Mouse (Mus musculus) small intestine, adult 2 months (tissue): Measurements from ENCODE around the gene Cnih3. TPM values are rescaled to one million over a fixed set of nuclear protein-coding genes. Genes with fewer than 3 reads are reported as not detected.

Experiments
- H3K27ac ChIP-seq: fragments of 200-500 bp; 2 replicates; pipeline ENCODE4 v1.5.1; 2012; ENCODE audit warnings: low read depth, low read length, control low read depth, inconsistent platforms; ENCODE audit not compliant: insufficient read depth
- H3K27me3 ChIP-seq: fragments of 200-500 bp; 2 replicates; pipeline ENCODE4 v1.6.1; 2012; ENCODE audit warnings: mild to moderate bottlenecking, moderate library complexity, low read length, inconsistent platforms; ENCODE audit not compliant: control insufficient read depth, insufficient read depth
- H3K36me3 ChIP-seq: fragments of 200-500 bp; 2 replicates; pipeline ENCODE4 v1.6.1; 2012; ENCODE audit warnings: mild to moderate bottlenecking, low read length, control low read depth, inconsistent platforms; ENCODE audit not compliant: control insufficient read depth, insufficient read depth
- H3K4me1 ChIP-seq: fragments of 200-500 bp; 2 replicates; pipeline ENCODE4 v1.6.1; 2012; ENCODE audit warnings: low read length, inconsistent platforms, mixed read lengths; ENCODE audit not compliant: control insufficient read depth, insufficient read depth, insufficient read length
- H3K4me3 ChIP-seq: fragments of 200-500 bp; 2 replicates; pipeline ENCODE4 v1.5.1; 2012; ENCODE audit warnings: low read depth, mild to moderate bottlenecking, control low read depth, inconsistent platforms, low read length, moderate library complexity
- CTCF ChIP-seq: fragments of 200-500 bp; IDR thresholded peaks from 2 replicates; pipeline ENCODE4 v1.5.1; 2012; ENCODE audit warnings: low read depth, mild to moderate bottlenecking, control low read depth, inconsistent platforms, low read length, moderate library complexity, mixed read lengths; ENCODE audit not compliant: insufficient replicate concordance, insufficient read length; ENCODE audit errors: extremely low read depth
- POLR2A ChIP-seq: fragments of 200-500 bp; IDR thresholded peaks from 2 replicates; pipeline ENCODE4 v1.6.1; 2012; ENCODE audit warnings: low read depth, mild to moderate bottlenecking, control low read depth, inconsistent platforms, low read length, moderate library complexity
- WGBS: fragments of 180-500 bp; shearing (Covaris S2); methylation state at CpG from one replicate; pipeline ENCODE4 v1.1.7; 2018; 5-methylcytosine and 5-hydroxymethylcytosine counted together
- polyA plus RNA-seq: library from polyadenylated mRNA; depleted of rRNA; stranded (reverse); fragments of >200 nt; gene quantifications from 2 replicates; pipeline ENCODE4 v1.2.3, GENCODE M21; 2012

Gene Cnih3
- polyA plus RNA-seq, 1 experiment = 0.08 TPM

DNA sequence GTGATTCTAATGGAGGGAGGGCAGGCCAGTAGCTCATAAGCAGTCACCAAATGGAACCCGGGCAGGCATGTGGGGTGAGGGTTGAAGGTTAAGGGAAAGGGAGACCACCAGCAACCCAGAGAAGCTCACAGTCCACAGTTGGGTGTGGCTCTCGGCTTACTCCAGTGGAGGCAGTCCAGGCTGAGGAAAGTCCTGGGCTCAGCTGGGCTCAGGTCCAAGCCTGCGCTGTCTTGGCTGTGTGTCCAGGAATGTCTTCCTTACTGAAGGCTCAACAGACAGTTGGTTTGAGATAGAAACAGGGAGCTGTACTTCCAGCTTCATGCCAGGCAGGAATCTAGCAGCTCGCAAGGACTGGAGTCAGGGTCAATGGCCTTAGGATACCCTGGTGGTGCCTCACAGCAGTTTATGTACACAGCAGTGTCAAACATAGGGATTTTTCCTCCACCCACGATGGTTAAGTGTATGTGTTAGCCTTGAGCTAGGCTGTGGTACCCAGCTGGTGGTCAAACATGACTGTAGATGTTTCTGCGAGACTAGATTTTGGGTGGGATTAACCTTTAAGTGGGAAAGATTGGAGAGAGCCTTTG lies 65.6 kb downstream of the Cnih3 start:
- Histone ChIP-seq H3K4me3 (no peak overlapping the region), H3K27ac (no peak overlapping the region), H3K4me1 (peaks cover 3% of the 10 kb centered on the region; the same call in 1 of the 2 replicates), H3K36me3 (no peaks in the 10 kb centered on the region), H3K27me3 (no peaks in the 10 kb centered on the region)
- 26% methylated on average over 6 of the region's 6 CpGs for WGBS
- TF ChIP-seq POLR2A (no peak), CTCF (no peak)

DNA sequence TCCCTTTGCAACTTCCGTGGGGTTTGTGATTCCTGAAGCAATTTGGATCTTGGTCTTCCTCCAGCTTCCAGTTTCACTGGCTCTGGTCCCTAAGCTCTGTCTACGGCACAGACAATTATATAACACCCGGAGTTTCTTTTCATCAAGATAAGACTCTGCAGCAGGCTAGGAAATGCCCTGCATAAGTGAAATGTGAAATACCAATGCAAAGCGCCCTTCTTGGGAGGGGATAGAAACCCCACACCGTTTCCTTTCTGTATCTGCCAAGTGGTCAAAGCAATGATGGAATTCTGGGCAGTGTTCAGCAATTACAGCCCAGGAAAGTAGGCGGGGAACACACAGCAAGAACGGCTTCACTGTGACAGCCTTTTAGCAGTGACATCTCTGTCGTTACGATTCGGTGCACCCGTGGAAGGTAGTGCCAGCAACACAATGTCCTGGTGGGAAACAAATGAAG lies 67.7 kb downstream of the Cnih3 start:
- 33% methylated on average over 11 of the region's 11 CpGs for WGBS
- no peaks in the 10 kb centered on the region for H3K36me3 ChIP-seq
- no peak for TF ChIP-seq CTCF
- no peak for TF ChIP-seq POLR2A
- H3K27me3 ChIP-seq = no peaks in the 10 kb centered on the region
- H3K27ac ChIP-seq = no peak overlapping the region
- H3K4me1 ChIP-seq = peaks cover 3% of the 10 kb centered on the region
- no peak overlapping the region for H3K4me3 ChIP-seq

DNA sequence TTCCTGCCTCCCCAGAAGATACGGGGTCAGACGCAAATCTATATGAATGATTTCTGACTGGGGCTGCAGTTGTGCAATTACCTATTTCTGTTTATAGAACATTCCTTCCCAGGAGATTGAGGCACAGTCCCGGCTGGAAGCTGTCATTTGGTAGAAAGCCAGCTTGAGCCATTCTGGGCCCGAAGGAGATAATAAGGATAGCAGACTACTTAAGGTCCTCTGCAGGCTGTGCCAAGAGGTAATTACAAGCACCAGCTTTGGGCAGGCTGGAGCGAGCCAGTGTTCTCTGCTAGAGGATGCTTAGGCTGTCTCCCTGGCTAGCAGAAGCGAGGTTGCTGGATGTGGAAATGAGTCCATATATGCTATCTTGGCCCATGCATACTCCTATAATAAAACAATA lies 70.4 kb downstream of the Cnih3 start:
- WGBS = 40% methylated on average over 6 of the region's 6 CpGs
- no peak for TF ChIP-seq POLR2A
- TF ChIP-seq CTCF = no peak

DNA sequence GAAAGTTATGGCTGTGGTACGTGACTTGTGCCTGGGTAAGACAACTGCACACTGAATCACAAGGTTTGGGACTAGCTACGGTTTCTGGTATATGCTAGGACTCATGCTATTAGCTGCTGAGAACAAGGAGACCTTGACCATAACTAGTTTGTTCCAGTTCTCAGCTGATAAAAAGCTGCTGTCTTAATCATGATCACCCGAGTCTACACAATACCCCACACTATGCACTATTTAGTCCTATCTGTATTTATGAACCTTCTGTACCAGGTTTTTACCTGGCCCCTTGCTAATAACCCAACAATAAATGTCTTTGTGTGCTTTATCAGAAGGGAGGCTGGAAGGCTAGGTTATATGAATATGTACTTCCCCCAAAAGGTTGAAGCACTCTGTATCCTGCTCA lies 72.5 kb downstream of the Cnih3 start:
- no peak for TF ChIP-seq CTCF
- TF ChIP-seq POLR2A = no peak
- no peaks in the 10 kb centered on the region for H3K36me3 ChIP-seq
- no peak overlapping the region for H3K4me3 ChIP-seq
- no peaks in the 10 kb centered on the region; the same call in 1 of the 2 replicates for H3K4me1 ChIP-seq
- H3K27me3 ChIP-seq = no peaks in the 10 kb centered on the region
- 47% methylated on average over 3 of the region's 3 CpGs for WGBS
- H3K27ac ChIP-seq = no peak overlapping the region

More for the DNA sequence above, 70.4 kb downstream of the Cnih3 start:
- Histone ChIP-seq H3K4me3 (no peak overlapping the region), H3K27me3 (no peaks in the 10 kb centered on the region), H3K4me1 (peaks cover 3% of the 10 kb centered on the region), H3K36me3 (no peaks in the 10 kb centered on the region), H3K27ac (no peak overlapping the region)

DNA sequence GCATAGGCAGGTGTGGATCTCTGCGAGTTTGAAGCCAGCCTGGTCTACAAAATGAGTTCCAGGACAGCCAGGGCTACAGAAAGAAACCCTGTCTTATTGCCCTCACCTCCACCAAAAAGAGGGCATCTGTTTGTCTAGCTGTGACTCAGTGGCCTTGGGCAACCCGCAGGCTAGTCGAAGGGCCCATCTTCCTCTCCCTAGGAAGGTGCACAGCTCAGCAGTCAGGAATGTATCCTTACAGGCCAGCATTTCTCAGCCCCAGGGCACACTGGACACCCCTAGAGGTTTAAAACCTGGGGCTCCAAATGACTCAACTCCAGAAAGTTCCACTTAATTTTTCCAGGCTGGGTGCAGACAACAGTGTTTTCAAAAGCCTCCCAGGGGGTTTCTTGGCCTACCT lies 73.0 kb downstream of the Cnih3 start:
- Histone ChIP-seq H3K27me3 (no peaks in the 10 kb centered on the region), H3K27ac (no peak overlapping the region), H3K36me3 (no peaks in the 10 kb centered on the region), H3K4me1 (no peaks in the 10 kb centered on the region; the same call in 1 of the 2 replicates), H3K4me3 (no peak overlapping the region)
- WGBS = 31% methylated on average over 3 of the region's 3 CpGs
- TF ChIP-seq CTCF (no peak), POLR2A (no peak)

DNA sequence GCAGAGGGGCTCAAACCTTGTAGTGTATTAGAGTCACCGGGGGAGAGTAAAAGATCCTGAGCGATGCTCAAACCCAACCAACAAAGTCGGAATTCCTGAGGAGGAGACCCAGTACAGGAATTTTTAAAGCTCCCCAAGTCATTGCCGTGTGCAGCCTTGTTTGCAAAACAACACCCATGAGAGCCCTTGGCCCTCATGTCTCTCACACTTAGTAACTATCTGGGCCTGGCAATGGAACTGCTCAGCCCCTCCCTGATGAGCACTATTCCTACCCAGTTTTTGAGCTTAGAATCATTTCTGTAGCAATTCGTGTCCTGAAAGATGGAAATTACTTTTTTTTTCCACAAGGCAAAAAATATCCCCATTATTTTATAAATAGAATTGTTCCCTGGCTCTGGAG lies 74.0 kb downstream of the Cnih3 start:
- no peak overlapping the region for H3K27ac ChIP-seq
- H3K36me3 ChIP-seq = no peaks in the 10 kb centered on the region
- H3K4me1 ChIP-seq = no peaks in the 10 kb centered on the region; the same call in 1 of the 2 replicates
- no peaks in the 10 kb centered on the region for H3K27me3 ChIP-seq
- no peak for TF ChIP-seq POLR2A
- no peak for TF ChIP-seq CTCF
- no peak overlapping the region for H3K4me3 ChIP-seq
- 87% methylated on average over 5 of the region's 5 CpGs for WGBS

DNA sequence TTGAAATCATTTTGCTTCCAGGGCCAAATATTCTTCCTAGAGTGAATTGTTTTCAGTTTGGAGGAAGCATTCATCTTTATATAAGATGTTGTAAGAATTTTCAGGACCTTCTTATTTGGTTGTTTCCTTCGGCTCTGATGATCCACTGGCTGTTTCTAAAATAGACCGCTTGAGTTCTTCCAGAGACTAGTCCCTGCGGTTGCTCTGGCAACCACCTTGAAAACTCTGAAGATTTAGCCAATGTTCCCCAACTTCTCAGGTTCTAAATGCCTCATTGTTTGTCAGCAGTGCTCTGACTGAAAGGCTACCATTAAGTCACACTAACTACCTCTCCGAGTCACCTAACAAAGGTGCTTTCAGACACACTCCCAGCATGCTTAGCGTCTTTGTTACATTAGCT lies 80.8 kb downstream of the Cnih3 start:
- Histone ChIP-seq H3K27me3 (no peaks in the 10 kb centered on the region), H3K27ac (no peak overlapping the region), H3K4me1 (no peaks in the 10 kb centered on the region), H3K36me3 (no peaks in the 10 kb centered on the region), H3K4me3 (no peak overlapping the region)
- 92% methylated on average over 5 of the region's 5 CpGs for WGBS
- TF ChIP-seq CTCF = no peak
- no peak for TF ChIP-seq POLR2A
